Mouse (Mus musculus) cerebellum, adult 11-12 months (tissue): ENCODE measurements around the gene Uhmk1.
"Not testable (repeated sequence)": the region's sequence is repeated elsewhere in the genome, so short reads cannot be mapped to it uniquely, and the experiment has no call there.

Experiments
- DNase-seq: peaks from one replicate; pipeline ENCODE4 v3.0.0; 2022

Gene Uhmk1

GRCm38 (mm10) chr1:170214757-170215522 lies at the start of gene Uhmk1:
Gene Uhmk1, minus strand, starts transcription at chr1:170215397.
- DNase-seq: peak; percentile 92

GRCm38 (mm10) chr1:170255560-170255910 lies 40.3 kb upstream of the Uhmk1 start:
- DNase-seq: peak; percentile 90

GRCm38 (mm10) chr1:170254893-170255559 lies 39.8 kb upstream of the Uhmk1 start:
- DNase-seq: no peak

GRCm38 (mm10) chr1:170245016-170245415 lies 29.8 kb upstream of the Uhmk1 start:
- DNase-seq: no peak

GRCm38 (mm10) chr1:170232688-170233087 lies 17.5 kb upstream of the Uhmk1 start, which contains the start of gene Sh2d1b2:
Gene Sh2d1b2, plus strand, starts transcription at chr1:170232749.
- DNase-seq: not testable (repeated sequence)

- DNase-seq: no peak
Observed at GRCm38 (mm10) chr1:170223276-170223675, 8.1 kb upstream of the Uhmk1 start.

GRCm38 (mm10) chr1:170220351-170220750 lies 5.2 kb upstream of the Uhmk1 start:
- no peak for DNase-seq

- DNase-seq: no peak
Observed at GRCm38 (mm10) chr1:170218091-170218884, 3.1 kb upstream of the Uhmk1 start.

- DNase-seq: no peak
Observed at GRCm38 (mm10) chr1:170215590-170215989, 393 bp upstream of the Uhmk1 start.

GRCm38 (mm10) chr1:170214383-170214756 lies 827 bp downstream of the Uhmk1 start:
- no peak for DNase-seq

- no peak for DNase-seq
Observed at GRCm38 (mm10) chr1:170213181-170213879, 1.9 kb downstream of the Uhmk1 start.

GRCm38 (mm10) chr1:170206395-170206794 lies 8.8 kb downstream of the Uhmk1 start:
- no peak for DNase-seq

- DNase-seq: no peak
Observed at GRCm38 (mm10) chr1:170200379-170200778, 14.8 kb downstream of the Uhmk1 start.

- no peak for DNase-seq
Observed at GRCm38 (mm10) chr1:170196211-170196610, 19.0 kb downstream of the Uhmk1 start.

- DNase-seq: no peak
Observed at GRCm38 (mm10) chr1:170191925-170192324, 23.3 kb downstream of the Uhmk1 start.

- no peak for DNase-seq
Observed at GRCm38 (mm10) chr1:170190225-170190624, 25.0 kb downstream of the Uhmk1 start.

- DNase-seq: no peak
Observed at GRCm38 (mm10) chr1:170188601-170189000, 26.6 kb downstream of the Uhmk1 start.

- no peak for DNase-seq
Observed at GRCm38 (mm10) chr1:170186531-170186930, 28.7 kb downstream of the Uhmk1 start.

- no peak for DNase-seq
Observed at GRCm38 (mm10) chr1:170185137-170185536, 30.1 kb downstream of the Uhmk1 start.

GRCm38 (mm10) chr1:170182706-170183105 lies 32.5 kb downstream of the Uhmk1 start:
- DNase-seq: no peak

- no peak for DNase-seq
Observed at GRCm38 (mm10) chr1:170176661-170177239, 38.4 kb downstream of the Uhmk1 start.

GRCm38 (mm10) chr1:170175848-170176247 lies 39.3 kb downstream of the Uhmk1 start:
- peak; percentile 22 for DNase-seq
